Mouse (Mus musculus) heart, embryonic 10.5 days (tissue): Measurements from ENCODE around the gene Garem2. TPM values are rescaled to one million over a fixed set of nuclear protein-coding genes. Genes with fewer than 3 reads are reported as not detected.

Experiments
- DNase-seq: peaks from one replicate; pipeline ENCODE4 v3.0.0-alpha.2; 2017; ENCODE audit warnings: low spot score
- H3K27ac ChIP-seq: fragments of 300-500 bp; sonication (generic); 2 replicates; pipeline ENCODE4 v1.5.1; 2016; ENCODE audit warnings: mild to moderate bottlenecking
- H3K27me3 ChIP-seq: fragments of 300-500 bp; sonication (generic); 2 replicates; pipeline ENCODE4 v1.6.1; 2016; ENCODE audit warnings: mild to moderate bottlenecking; ENCODE audit not compliant: poor library complexity, insufficient read depth, severe bottlenecking
- H3K36me3 ChIP-seq: fragments of 300-500 bp; sonication (generic); 2 replicates; pipeline ENCODE4 v1.6.1; 2016; ENCODE audit warnings: mild to moderate bottlenecking, moderate library complexity
- H3K4me1 ChIP-seq: fragments of 300-500 bp; sonication (generic); 2 replicates; pipeline ENCODE4 v1.6.1; 2016; ENCODE audit warnings: mild to moderate bottlenecking
- H3K4me3 ChIP-seq: fragments of 300-500 bp; sonication (generic); 2 replicates; pipeline ENCODE4 v1.5.1; 2016; ENCODE audit warnings: mild to moderate bottlenecking, moderate library complexity
- H3K9me3 ChIP-seq: fragments of 300-500 bp; sonication (generic); 2 replicates; pipeline ENCODE4 v1.6.1; 2016; ENCODE audit warnings: mild to moderate bottlenecking, moderate library complexity
- WGBS: fragments of 180-500 bp; shearing (Covaris S2); methylation state at CpG from one replicate; pipeline ENCODE4 v1.1.7; 2016; 5-methylcytosine and 5-hydroxymethylcytosine counted together
- polyA plus RNA-seq: library from polyadenylated mRNA; unstranded; fragments of >200 nt; fragmentation: Nextera tagmentation; extraction: Ambion mirVana; gene quantifications from 2 replicates; pipeline ENCODE4 v1.2.1, GENCODE M21; 2016

The Garem2 gene
- polyA plus RNA-seq, 1 experiment from 2014 or later, result 0.39 TPM

DNA sequence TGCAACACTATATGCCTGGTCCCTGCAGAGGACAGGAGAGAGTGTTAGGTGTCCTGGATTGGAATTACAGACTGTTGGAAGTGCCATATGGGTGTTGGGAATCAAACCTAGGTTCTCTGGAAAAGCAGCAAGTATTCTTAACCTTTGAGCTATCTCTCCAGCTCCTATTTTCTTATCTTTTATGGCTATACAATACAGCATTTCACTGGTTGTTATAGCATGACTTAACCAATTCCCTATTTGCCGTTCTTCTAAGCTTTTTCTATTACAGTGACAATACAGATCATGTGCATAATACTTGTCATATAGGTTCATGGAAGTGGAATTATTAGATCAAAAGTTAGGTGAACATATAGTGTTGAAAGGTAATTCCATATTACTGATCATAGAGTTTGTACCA, 56.9 kb downstream of the Garem2 start:
- H3K4me3 ChIP-seq, result no peak overlapping the region
- no peaks in the 10 kb centered on the region for H3K9me3 ChIP-seq
- peaks cover 27% of the 10 kb centered on the region for H3K36me3 ChIP-seq
- H3K27ac ChIP-seq, result no peak overlapping the region
- H3K4me1 ChIP-seq, result peaks cover 7% of the 10 kb centered on the region; the same call in 1 of the 2 replicates
- no peak for DNase-seq
- H3K27me3 ChIP-seq, result no peaks in the 10 kb centered on the region
- WGBS, result 95% methylated on average over 1 of the region's 1 CpGs

GRCm38 (mm10) chr5:30162339-30162738, 57.4 kb downstream of the Garem2 start:
- no peak for DNase-seq
- Histone ChIP-seq H3K4me1 (peaks cover 7% of the 10 kb centered on the region; the same call in 1 of the 2 replicates), H3K27me3 (no peaks in the 10 kb centered on the region), H3K9me3 (no peaks in the 10 kb centered on the region), H3K36me3 (peaks cover 31% of the 10 kb centered on the region), H3K27ac (no peak overlapping the region), H3K4me3 (no peak overlapping the region)
- 87% methylated on average over 6 of the region's 6 CpGs for WGBS

- DNase-seq, result no peak
- no peaks in the 10 kb centered on the region for H3K27me3 ChIP-seq
- H3K27ac ChIP-seq, result no peak overlapping the region
- no peaks in the 10 kb centered on the region for H3K9me3 ChIP-seq
- no peak overlapping the region for H3K4me3 ChIP-seq
- 77% methylated on average over 5 of the region's 5 CpGs for WGBS
- peaks cover 55% of the 10 kb centered on the region for H3K36me3 ChIP-seq
- 0 out of 2 replicates have a peak, but pooled peaks cover 7% of the 10 kb centered on the region for H3K4me1 ChIP-seq
Measured at GRCm38 (mm10) chr5:30165234-30165946, 60.4 kb downstream of the Garem2 start.

Other genes with a start within 250 kb of the Garem2 start
- 0.15 TPM in 1 of 2 replicates, not detected in the other for gene Il6, start 92.0 kb upstream of the Garem2 start, polyA plus RNA-seq
- gene Tyms, start 31.5 kb upstream of the Garem2 start, polyA plus RNA-seq, result 184 and 286 TPM in 2 replicates
- gene 3110082J24Rik, start 925 bp downstream of the Garem2 start, polyA plus RNA-seq, result 0.18 TPM in 1 of 2 replicates, not detected in the other
- gene Hadha, start 50.0 kb downstream of the Garem2 start, polyA plus RNA-seq, result 136 and 210 TPM in 2 replicates
- 207 and 288 TPM in 2 replicates for gene Hadhb, start 50.1 kb downstream of the Garem2 start, polyA plus RNA-seq
- 0.16 and 0.17 TPM in 2 replicates for gene Adgrf3, start 100.6 kb downstream of the Garem2 start, polyA plus RNA-seq
- gene Selenoi, start 127.4 kb downstream of the Garem2 start, polyA plus RNA-seq, result 23.3 and 25.6 TPM in 2 replicates
- gene Drc1, start 176.2 kb downstream of the Garem2 start, polyA plus RNA-seq, result 0.15 and 0.64 TPM in 2 replicates